Mouse (Mus musculus): ENCODE data around the gene Scyl1. TPM values are rescaled to one million over a fixed set of nuclear protein-coding genes. Genes with fewer than 3 reads are reported as not detected.

Gene Scyl1
- polyA plus RNA-seq (2012; ENCODE audit: low replicate concordance): 58.9 and 76.3 TPM in 2 replicates

GRCm38 (mm10) chr19:5770925-5771860 is at the start of gene Scyl1:
Gene Scyl1, minus strand, starts transcription at chr19:5771419.

GRCm38 (mm10) chr19:5740320-5741317 is 30.6 kb downstream of the Scyl1 start, which contains the start of gene Ltbp3:
Gene Ltbp3, plus strand, starts transcription at chr19:5740904.

DNA sequence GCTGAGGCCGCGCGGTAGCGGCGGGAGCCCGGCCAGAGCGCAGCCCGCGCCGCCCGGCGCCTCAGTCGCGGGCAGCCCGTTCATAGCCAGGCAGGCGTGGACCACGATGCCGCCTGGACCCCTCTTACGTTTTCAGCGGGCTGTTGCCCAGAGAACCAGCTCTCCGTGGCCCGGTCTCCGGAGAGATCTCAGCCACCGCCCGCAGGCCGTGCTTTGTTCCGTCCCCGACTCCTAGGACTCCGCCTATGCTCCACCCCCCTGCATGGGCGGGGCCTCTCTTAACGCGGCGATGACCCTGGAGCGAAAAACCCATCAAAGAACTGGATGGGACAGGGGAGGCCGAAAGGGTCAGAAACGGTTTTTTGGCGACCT is 41.8 kb downstream of the Scyl1 start, which contains the start of gene Fam89b:
Fam89b (minus strand) TSS at position 210 of the 372 bp plus-strand sequence.

GRCm38 (mm10) chr19:5725767-5726515 is 45.3 kb downstream of the Scyl1 start, which contains the start of gene Ehbp1l1:
Gene Ehbp1l1, minus strand, starts transcription at chr19:5726317.

Other genes starting within 250 kb of the Scyl1 start
- not detected in 2 replicates for gene Ovol1, start 210.8 kb downstream of the Scyl1 start, polyA plus RNA-seq (2012; ENCODE audit: low replicate concordance)
- gene Ap5b1, start 203.4 kb downstream of the Scyl1 start, polyA plus RNA-seq (2012; ENCODE audit: low replicate concordance): 50.2 and 53.5 TPM in 2 replicates
- gene Rnaseh2c, start 169.5 kb downstream of the Scyl1 start, polyA plus RNA-seq (2012; ENCODE audit: low replicate concordance): 126 and 206 TPM in 2 replicates
- gene Kat5, start 161.2 kb downstream of the Scyl1 start, polyA plus RNA-seq (2012; ENCODE audit: low replicate concordance): 74.4 and 113 TPM in 2 replicates
- gene Rela, start 133.9 kb downstream of the Scyl1 start, polyA plus RNA-seq (2012; ENCODE audit: low replicate concordance): 119 and 167 TPM in 2 replicates
- gene Sipa1, start 107.7 kb downstream of the Scyl1 start, polyA plus RNA-seq (2012; ENCODE audit: low replicate concordance): 869 and 1,782 TPM in 2 replicates
- 160 and 317 TPM in 2 replicates for gene Map3k11, start 82.7 kb downstream of the Scyl1 start, polyA plus RNA-seq (2012; ENCODE audit: low replicate concordance)
- gene Pcnx3, start 82.5 kb downstream of the Scyl1 start, polyA plus RNA-seq (2012; ENCODE audit: low replicate concordance): 364 and 1,099 TPM in 2 replicates
- 0.54 and 1.7 TPM in 2 replicates for gene Kcnk7, start 67.1 kb downstream of the Scyl1 start, polyA plus RNA-seq (2012; ENCODE audit: low replicate concordance)
- gene Ehbp1l1, start 45.1 kb downstream of the Scyl1 start, polyA plus RNA-seq (2012; ENCODE audit: low replicate concordance): 110 and 206 TPM in 2 replicates
- gene Fam89b, start 41.8 kb downstream of the Scyl1 start, polyA plus RNA-seq (2012; ENCODE audit: low replicate concordance): 70.9 and 119 TPM in 2 replicates
- gene Ltbp3, start 30.5 kb downstream of the Scyl1 start, polyA plus RNA-seq (2012; ENCODE audit: low replicate concordance): 1.6 and 8.2 TPM in 2 replicates
- gene Frmd8, start 103.9 kb upstream of the Scyl1 start, polyA plus RNA-seq (2012; ENCODE audit: low replicate concordance): 36.0 and 56.1 TPM in 2 replicates
- gene Slc25a45, start 106.4 kb upstream of the Scyl1 start, polyA plus RNA-seq (2012; ENCODE audit: low replicate concordance): 4.6 and 15.6 TPM in 2 replicates
- gene Tigd3, start 122.7 kb upstream of the Scyl1 start, polyA plus RNA-seq (2012; ENCODE audit: low replicate concordance): 0.10 and 0.71 TPM in 2 replicates
- gene Dpf2, start 141.6 kb upstream of the Scyl1 start, polyA plus RNA-seq (2012; ENCODE audit: low replicate concordance): 14.9 and 60.9 TPM in 2 replicates
- 3.4 and 4.3 TPM in 2 replicates for gene Cdc42ep2, start 153.4 kb upstream of the Scyl1 start, polyA plus RNA-seq (2012; ENCODE audit: low replicate concordance)
- 19.1 and 24.6 TPM in 2 replicates for gene Pola2, start 192.8 kb upstream of the Scyl1 start, polyA plus RNA-seq (2012; ENCODE audit: low replicate concordance)
- not detected in 2 replicates for gene Slc22a20, start 214.7 kb upstream of the Scyl1 start, polyA plus RNA-seq (2012; ENCODE audit: low replicate concordance)
- 55.8 and 154 TPM in 2 replicates for gene Capn1, start 244.5 kb upstream of the Scyl1 start, polyA plus RNA-seq (2012; ENCODE audit: low replicate concordance)

All from hematopoietic multipotent progenitor cell, adult 10-12 weeks (in vitro differentiated cells).